Mouse (Mus musculus) heart, embryonic 15.5 days (tissue): ENCODE measurements around the gene Fam173b. TPM values are rescaled to one million over a fixed set of nuclear protein-coding genes. Genes with fewer than 3 reads are reported as not detected.
A peak's percentile ranks its signal among the peaks of the same experiment; 100 is the strongest.
"Not testable (repeated sequence)": the region's sequence is repeated elsewhere in the genome, so short reads cannot be mapped to it uniquely, and the experiment has no call there.

Source experiments
- ATAC-seq: fragments of 200-750 bp; cut with Nextera tagmentation; replicated peaks from 2 replicates; pipeline ENCODE4 v1.8.0; 2017; ENCODE audit warnings: low read depth, moderate TSS enrichment; ENCODE audit not compliant: insufficient number of reproducible peaks, insufficient read depth, low FRiP score
- H3K27ac ChIP-seq: fragments of 300-500 bp; sonication (generic); 2 replicates; pipeline ENCODE4 v1.5.1; 2015; ENCODE audit warnings: mild to moderate bottlenecking, inconsistent platforms
- H3K27me3 ChIP-seq: fragments of 300-500 bp; sonication (generic); 2 replicates; pipeline ENCODE4 v1.6.1; 2015; ENCODE audit warnings: inconsistent platforms
- H3K36me3 ChIP-seq: fragments of 300-500 bp; sonication (generic); 2 replicates; pipeline ENCODE4 v1.6.1; 2015; ENCODE audit warnings: mild to moderate bottlenecking, inconsistent platforms
- H3K4me1 ChIP-seq: fragments of 300-500 bp; sonication (generic); replicated peaks from 2 replicates; pipeline ENCODE4 v1.6.1; 2015; ENCODE audit warnings: inconsistent platforms
- H3K4me2 ChIP-seq: fragments of 300-500 bp; sonication (generic); 2 replicates; pipeline ENCODE4 v1.6.1; 2015; ENCODE audit warnings: inconsistent platforms, mild to moderate bottlenecking, moderate library complexity
- H3K4me3 ChIP-seq: fragments of 300-500 bp; sonication (generic); 2 replicates; pipeline ENCODE4 v1.5.1; 2015; ENCODE audit warnings: mild to moderate bottlenecking, inconsistent platforms
- H3K9ac ChIP-seq: fragments of 300-500 bp; sonication (generic); 2 replicates; pipeline ENCODE4 v1.6.1; 2015; ENCODE audit warnings: mild to moderate bottlenecking, inconsistent platforms
- H3K9me3 ChIP-seq: fragments of 300-500 bp; sonication (generic); replicated peaks from 2 replicates; pipeline ENCODE4 v1.6.1; 2016; ENCODE audit warnings: inconsistent platforms
- WGBS: fragments of 180-500 bp; shearing (Covaris S2); methylation state at CpG from one replicate; pipeline ENCODE4 v1.1.7; 2015; ENCODE audit warnings: mixed read lengths; 5-methylcytosine and 5-hydroxymethylcytosine counted together
- polyA plus RNA-seq: library from polyadenylated mRNA; unstranded; fragments of >200 nt; fragmentation: Nextera tagmentation; extraction: Ambion mirVana; gene quantifications from 2 replicates; pipeline ENCODE4 v1.2.1, GENCODE M21; 2015

Fam173b gene
- polyA plus RNA-seq, 1 experiment from 2014 or later: 14.9 TPM

DNA sequence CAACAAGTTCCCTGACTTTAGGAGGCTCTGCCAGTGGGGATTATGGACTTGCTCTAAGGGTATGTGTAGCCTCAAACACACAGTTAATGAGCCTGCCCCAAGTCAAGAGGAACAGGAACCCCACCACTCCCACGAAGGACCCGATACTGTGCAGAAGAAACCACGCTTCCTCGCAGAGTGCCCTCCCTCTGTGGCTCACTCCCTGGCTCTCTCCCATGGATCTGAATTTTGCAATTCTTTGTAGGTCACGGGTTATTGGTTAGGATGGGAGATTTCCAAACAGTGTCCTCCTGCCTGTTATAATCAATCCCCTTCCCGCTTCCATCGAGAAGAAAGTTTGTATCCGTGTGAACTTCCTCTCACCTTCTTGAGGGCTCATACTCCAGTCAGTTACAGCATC is 30.7 kb upstream of the Fam173b start:
- no peaks in the 10 kb centered on the region for H3K27me3 ChIP-seq
- H3K36me3 ChIP-seq: no peaks in the 10 kb centered on the region
- H3K4me2 ChIP-seq: no peak overlapping the region
- peaks cover 23% of the 10 kb centered on the region for H3K4me1 ChIP-seq
- no peak overlapping the region for H3K27ac ChIP-seq
- H3K4me3 ChIP-seq: no peak overlapping the region
- H3K9me3 ChIP-seq: no peaks in the 10 kb centered on the region
- no peak overlapping the region for H3K9ac ChIP-seq
- no peak for ATAC-seq
- 84% methylated on average over 8 of the region's 8 CpGs for WGBS

DNA sequence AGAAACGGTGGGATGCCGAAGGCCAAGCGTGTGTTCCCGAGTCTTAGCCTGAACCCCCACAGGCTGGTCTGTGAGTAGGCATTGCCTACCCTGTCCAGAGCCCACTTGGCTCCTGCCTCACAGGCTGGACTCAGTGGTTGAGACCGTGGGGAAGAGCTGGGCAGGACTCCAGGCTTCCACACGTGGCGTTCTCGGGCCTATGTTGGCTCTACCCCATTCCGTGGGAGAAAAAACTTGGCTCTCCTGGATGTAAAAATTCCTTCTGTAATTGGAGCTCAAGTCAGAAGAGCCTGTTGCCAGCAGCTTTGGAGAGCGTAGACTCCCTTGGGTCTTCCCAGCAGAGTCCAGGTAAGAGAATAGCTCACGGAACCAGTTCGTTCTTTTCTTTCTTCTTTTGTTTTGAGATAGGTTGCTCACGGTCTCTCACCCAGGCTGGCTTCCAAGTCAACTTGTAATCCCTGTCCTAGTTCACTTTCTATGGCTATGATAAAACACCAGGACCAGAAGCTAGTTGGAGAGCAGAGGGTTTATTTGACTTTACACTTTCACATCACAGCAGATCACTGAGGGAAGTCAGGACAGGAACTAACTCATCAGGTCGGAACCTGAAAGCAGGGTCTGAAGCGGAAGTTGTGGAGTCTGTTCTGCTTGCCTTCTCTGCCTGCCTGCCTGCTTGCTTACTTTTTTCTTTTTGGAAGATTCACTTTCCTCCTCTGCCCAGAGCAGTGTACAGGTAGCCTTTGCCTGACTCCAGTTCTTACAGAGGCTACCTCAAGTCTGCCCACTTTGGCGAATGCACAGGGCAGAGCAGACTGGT is 29.5 kb upstream of the Fam173b start:
- Histone ChIP-seq H3K4me2 (no peak overlapping the region), H3K4me1 (peaks cover 23% of the 10 kb centered on the region), H3K9ac (no peak overlapping the region), H3K27ac (no peak overlapping the region), H3K9me3 (no peaks in the 10 kb centered on the region), H3K36me3 (no peaks in the 10 kb centered on the region), H3K27me3 (no peaks in the 10 kb centered on the region), H3K4me3 (no peak overlapping the region)
- no peak for ATAC-seq
- WGBS: 68% methylated on average over 16 of the region's 16 CpGs

DNA sequence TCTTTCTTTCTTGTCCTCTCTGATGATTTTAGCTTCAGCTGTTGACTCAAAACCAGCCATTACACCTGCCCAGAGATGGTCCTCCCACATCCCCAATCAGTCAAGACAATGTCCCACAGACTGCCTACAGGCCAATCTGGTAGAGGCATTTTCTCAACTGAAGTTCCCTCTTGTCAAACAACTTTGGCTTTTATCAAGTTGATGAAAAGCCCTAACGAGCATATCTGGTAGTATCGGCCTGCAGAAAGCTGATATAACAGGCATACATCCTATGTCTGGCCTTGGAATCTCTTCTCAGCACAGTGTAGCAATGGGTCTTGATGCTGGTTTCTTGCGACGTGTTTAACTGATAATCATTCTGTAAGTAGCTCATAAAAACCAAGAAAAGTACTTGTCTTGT is 28.4 kb upstream of the Fam173b start:
- Histone ChIP-seq H3K27ac (no peak overlapping the region), H3K9ac (no peak overlapping the region), H3K9me3 (no peaks in the 10 kb centered on the region), H3K4me1 (peaks cover 20% of the 10 kb centered on the region), H3K4me3 (no peak overlapping the region), H3K4me2 (no peak overlapping the region), H3K27me3 (no peaks in the 10 kb centered on the region), H3K36me3 (no peaks in the 10 kb centered on the region)
- ATAC-seq: no peak
- 50% methylated on average over 4 of the region's 4 CpGs for WGBS

DNA sequence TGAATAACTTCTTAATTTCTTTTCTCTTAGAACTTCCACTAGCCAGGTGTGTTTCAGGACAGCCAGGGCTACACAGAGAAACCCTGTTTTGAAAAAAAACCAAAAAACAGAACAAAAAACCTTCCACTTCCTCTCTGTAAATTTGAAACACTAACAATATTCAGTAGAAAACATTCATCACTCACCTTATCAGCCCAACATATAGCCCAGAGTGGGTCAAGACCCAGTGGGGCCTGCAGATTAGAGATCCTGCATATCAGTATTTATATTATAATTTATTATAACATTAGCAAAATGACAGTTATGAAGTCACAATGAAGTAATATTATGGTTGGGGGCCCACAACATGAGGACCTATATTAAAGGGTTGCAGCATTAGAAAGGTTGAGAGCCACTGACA is 28.0 kb upstream of the Fam173b start:
- H3K9ac ChIP-seq: no peak overlapping the region
- ATAC-seq: no peak
- H3K36me3 ChIP-seq: no peaks in the 10 kb centered on the region

DNA sequence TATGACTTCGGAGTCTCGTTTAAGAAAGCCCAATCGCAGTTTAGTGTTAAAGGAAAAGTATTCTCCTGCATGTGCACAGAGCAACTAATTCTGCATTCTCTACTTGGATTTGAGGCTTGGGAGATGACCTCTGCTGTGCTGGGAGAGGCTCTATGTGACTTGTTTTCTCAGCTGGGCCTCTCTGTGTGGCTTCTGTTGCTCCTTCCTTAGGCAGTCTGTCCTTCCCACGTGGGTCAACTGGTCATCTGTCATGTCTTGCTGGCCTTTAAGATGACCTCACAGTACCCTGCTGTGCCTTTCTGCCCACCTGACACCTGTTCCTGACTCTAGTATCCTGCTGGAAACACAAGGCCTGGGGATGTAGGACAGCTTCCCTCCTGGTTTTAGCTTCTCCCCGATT is 25.6 kb upstream of the Fam173b start:
- ATAC-seq: no peak
- Histone ChIP-seq H3K4me3 (no peak overlapping the region), H3K9me3 (no peaks in the 10 kb centered on the region), H3K27me3 (no peaks in the 10 kb centered on the region), H3K4me2 (no peak overlapping the region), H3K4me1 (peaks cover 5% of the 10 kb centered on the region; the same call in 1 of the 2 replicates), H3K9ac (no peak overlapping the region), H3K36me3 (no peaks in the 10 kb centered on the region), H3K27ac (no peak overlapping the region)
- WGBS: 74% methylated on average over 5 of the region's 5 CpGs

More for the DNA sequence above, 28.0 kb upstream of the Fam173b start:
- Histone ChIP-seq H3K27ac (no peak overlapping the region), H3K4me3 (no peak overlapping the region), H3K4me2 (no peak overlapping the region), H3K27me3 (no peaks in the 10 kb centered on the region), H3K4me1 (peaks cover 16% of the 10 kb centered on the region), H3K9me3 (no peaks in the 10 kb centered on the region)

DNA sequence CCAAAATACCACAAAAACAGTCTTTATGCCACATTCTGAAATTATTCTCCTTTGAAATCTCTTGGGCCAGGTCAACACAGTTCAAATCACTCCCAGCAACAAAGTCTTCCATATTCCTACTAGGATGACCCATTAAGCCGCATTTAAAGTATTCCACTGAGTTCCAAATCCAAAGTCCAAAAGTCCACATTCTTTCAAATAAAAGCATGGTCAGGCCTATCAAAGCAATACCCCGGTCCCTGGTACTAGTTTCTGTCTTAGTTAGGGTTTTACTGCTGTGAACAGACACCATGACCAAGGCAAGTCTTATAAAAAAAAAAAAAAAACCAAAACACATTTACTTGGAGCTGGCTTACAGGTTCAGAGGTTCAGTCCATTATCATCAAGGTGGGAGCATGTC is 20.6 kb upstream of the Fam173b start:
- H3K9me3 ChIP-seq, H3K36me3 ChIP-seq, H3K4me3 ChIP-seq, H3K27me3 ChIP-seq, ATAC-seq, H3K27ac ChIP-seq, H3K4me1 ChIP-seq, H3K9ac ChIP-seq, H3K4me2 ChIP-seq: not testable (repeated sequence)
- 95% methylated on average over 2 of the region's 2 CpGs for WGBS

DNA sequence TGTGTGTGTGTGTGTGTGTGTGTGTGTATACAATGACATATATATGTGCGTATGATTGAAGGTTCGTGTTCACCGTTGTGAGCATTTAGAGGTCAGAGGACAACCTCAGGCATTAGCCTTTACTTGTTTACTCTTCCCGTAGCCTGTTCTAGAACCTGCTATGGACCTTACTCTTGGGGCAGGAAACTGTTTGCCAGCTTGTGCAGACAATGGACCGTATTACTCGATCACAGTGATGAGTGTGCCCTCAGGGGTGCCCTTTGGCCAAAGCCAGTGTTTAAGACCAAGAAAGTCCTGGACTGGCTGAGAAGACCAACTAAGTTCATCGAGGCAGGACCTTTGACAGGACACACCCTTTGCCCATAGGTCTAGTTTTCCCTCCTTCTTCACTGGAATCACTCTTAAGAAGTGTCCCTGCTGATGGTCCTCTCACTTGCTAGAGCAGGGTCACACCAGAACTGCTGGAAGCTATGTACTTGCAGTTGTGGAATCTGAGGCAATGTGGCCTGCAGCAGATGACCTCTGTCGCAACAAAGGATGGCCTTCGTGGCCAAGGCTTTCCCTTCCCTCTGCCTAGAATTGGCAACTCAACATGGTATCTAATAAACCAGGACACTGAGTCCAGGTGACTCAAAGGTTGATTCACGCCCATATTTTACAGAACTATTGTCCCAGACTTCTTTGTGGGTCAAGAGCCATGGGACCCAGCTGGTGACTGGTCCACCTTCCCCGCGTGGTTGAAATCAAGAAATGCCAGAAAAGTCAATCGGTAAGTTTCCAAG is 18.2 kb upstream of the Fam173b start:
- Histone ChIP-seq H3K4me2 (no peak overlapping the region), H3K27ac (no peak overlapping the region), H3K36me3 (no peaks in the 10 kb centered on the region), H3K9ac (no peak overlapping the region), H3K4me1 (peaks cover 6% of the 10 kb centered on the region), H3K4me3 (no peak overlapping the region), H3K9me3 (no peaks in the 10 kb centered on the region), H3K27me3 (no peaks in the 10 kb centered on the region)
- 90% methylated on average over 13 of the region's 13 CpGs for WGBS
- no peak for ATAC-seq

DNA sequence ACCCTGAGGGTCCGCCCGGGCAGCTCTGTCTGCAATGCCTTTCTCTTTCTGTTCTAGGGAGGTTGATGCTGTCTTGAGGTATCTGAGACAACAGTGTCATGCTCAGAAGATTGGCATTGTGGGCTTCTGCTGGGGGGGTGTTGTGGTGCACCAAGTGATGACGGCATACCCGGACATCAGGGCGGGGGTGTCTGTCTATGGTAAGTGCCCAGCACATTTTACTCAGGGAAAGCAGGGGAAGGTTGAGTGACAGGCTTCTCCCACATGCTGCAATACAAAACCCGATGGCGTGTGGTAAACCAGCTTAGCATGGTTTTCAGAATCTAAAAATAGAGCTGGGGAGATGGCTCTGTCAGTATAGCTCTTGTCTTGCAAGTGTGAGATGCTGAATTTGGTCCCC is 16.4 kb upstream of the Fam173b start:
- Histone ChIP-seq H3K4me1 (peaks cover 12% of the 10 kb centered on the region), H3K27ac (no peak overlapping the region), H3K4me2 (no peak overlapping the region), H3K4me3 (no peak overlapping the region), H3K9me3 (no peaks in the 10 kb centered on the region), H3K9ac (no peak overlapping the region), H3K36me3 (peaks cover 8% of the 10 kb centered on the region), H3K27me3 (no peaks in the 10 kb centered on the region)
- 44% methylated on average over 7 of the region's 7 CpGs for WGBS
- no peak for ATAC-seq

DNA sequence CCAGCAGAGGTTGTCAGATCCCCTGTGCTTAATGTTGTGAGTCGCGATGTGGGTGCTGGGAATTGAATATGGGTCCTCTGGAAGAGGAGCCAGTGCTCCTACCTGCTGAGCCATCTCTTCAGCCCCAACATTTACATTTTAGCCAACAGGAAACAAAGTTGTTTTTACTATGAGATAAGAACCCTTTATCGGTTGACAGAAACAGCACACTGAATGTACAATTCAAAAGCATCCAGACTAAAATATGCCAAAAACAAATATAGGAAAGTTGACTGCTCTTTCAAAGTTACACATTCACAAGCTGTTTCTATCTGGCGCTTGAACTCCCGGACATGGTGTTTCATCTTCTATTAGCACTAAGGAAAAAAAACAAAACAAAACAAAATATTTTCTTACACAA is 15.6 kb upstream of the Fam173b start:
- no peak overlapping the region for H3K4me3 ChIP-seq
- WGBS: 69% methylated on average over 5 of the region's 5 CpGs
- no peaks in the 10 kb centered on the region for H3K9me3 ChIP-seq
- no peak overlapping the region for H3K4me2 ChIP-seq
- H3K36me3 ChIP-seq: peaks cover 16% of the 10 kb centered on the region
- no peaks in the 10 kb centered on the region for H3K27me3 ChIP-seq
- H3K27ac ChIP-seq: no peak overlapping the region
- no peak for ATAC-seq
- peaks cover 12% of the 10 kb centered on the region for H3K4me1 ChIP-seq
- no peak overlapping the region for H3K9ac ChIP-seq

DNA sequence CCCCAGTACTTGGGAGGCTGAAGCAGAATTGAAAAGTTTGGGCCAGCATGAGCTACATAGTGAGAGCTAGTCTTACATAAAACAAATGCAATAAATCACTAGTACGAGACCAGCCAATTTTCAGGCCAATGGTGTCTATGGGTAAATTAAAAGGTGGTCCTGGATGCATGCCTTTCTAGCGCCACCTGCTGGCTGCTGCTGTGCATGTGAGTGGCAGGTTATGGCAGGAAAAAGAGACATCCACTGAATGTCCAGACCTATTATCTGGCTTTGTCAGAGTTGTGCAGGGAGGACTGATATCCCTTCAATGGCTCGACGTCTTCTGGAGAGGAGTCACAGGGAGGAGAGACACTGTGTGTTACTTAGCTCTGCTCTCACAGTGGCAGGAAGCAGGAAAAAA is 15.1 kb upstream of the Fam173b start:
- peaks cover 12% of the 10 kb centered on the region for H3K4me1 ChIP-seq
- no peak overlapping the region for H3K27ac ChIP-seq
- no peaks in the 10 kb centered on the region for H3K27me3 ChIP-seq
- WGBS: 2% methylated on average over 4 of the region's 4 CpGs
- peaks cover 21% of the 10 kb centered on the region for H3K36me3 ChIP-seq
- H3K9me3 ChIP-seq: no peaks in the 10 kb centered on the region
- no peak overlapping the region for H3K9ac ChIP-seq
- H3K4me2 ChIP-seq: no peak overlapping the region
- no peak overlapping the region for H3K4me3 ChIP-seq
- ATAC-seq: 0 out of 2 replicates have a peak, but pooled peaks have one; percentile 20

DNA sequence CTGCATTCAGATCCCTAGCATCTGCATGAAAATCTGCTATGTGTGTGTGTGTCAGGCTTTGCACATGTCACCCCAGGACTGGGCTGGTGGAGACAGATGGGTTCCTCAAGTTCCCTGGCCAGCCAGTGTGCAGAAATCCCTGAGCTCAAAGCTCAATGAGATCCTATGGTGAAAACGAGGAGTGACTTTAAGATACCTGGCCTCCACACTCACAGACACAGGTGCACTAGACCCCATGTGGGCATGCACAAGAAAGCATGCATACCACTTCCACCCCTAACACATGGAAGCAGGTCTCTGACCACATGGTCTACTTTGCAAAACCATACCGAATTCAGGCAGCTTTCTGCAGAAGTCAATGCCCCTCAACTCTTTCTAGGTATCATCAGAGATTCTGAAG is 13.9 kb upstream of the Fam173b start:
- no peaks in the 10 kb centered on the region for H3K9me3 ChIP-seq
- H3K27me3 ChIP-seq: no peaks in the 10 kb centered on the region
- H3K4me1 ChIP-seq: peaks cover 12% of the 10 kb centered on the region
- H3K4me3 ChIP-seq: no peak overlapping the region
- ATAC-seq: no peak
- H3K4me2 ChIP-seq: no peak overlapping the region
- H3K9ac ChIP-seq: no peak overlapping the region
- H3K36me3 ChIP-seq: peaks cover 33% of the 10 kb centered on the region
- H3K27ac ChIP-seq: no peak overlapping the region
- WGBS: 77% methylated on average over 2 of the region's 2 CpGs
